In the genomic region with DNA sequence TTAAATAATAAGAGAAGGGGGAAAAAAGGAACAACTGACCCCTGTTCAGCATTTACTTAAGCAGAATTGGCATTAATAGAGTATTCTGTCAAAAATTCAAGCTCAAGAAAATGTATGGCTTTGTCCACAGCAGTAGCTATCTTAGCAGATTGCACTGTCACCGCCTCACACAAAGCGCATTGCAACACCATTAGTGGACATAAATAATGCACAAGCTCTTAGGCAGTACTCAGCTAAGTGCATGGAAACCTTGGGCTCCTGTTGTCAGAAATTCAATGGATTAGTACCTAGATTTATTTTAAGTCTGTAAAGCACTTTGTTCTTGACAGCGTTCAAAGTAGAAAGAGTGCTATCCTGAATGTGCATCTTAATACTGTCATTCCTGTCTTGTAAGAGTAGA, we compare ENCODE assay signal across 27 mouse cellular contexts.
DNase-seq lines count a peak whose midpoint lies in the region; ATAC-seq lines count a peak whose summit lies in the region.
"Had no signal": no experiment of that assay in that cellular context is flagged by ENCODE, and none has a peak within 500 bp of the region (broad histone marks: within the 10 kb centered on the region; RNA-seq: fewer than 3 reads in every experiment).

No protein-coding gene starts in this region.

- WGBS in hindbrain, embryonic 12.5 days, result 73% methylated on average over 3 of the region's 3 CpGs
- WGBS in hindbrain, embryonic 16.5 days, result 69% methylated on average over 3 of the region's 3 CpGs
- WGBS in neural tube, embryonic 11.5 days, result 55% methylated on average over 3 of the region's 3 CpGs

- no peaks in the 10 kb centered on the region for H3K36me3 ChIP-seq in hindbrain, embryonic 12.5 days
- no peaks in the 10 kb centered on the region for H3K36me3 ChIP-seq in hindbrain, embryonic 16.5 days (ENCODE audit: control insufficient read depth, insufficient read depth, low read length)
- no peaks in the 10 kb centered on the region for H3K36me3 ChIP-seq in neural tube, embryonic 11.5 days (ENCODE audit: control insufficient read depth, insufficient read depth, low read length)
- H3K36me3 ChIP-seq: heart, embryonic 12.5 days; limb, embryonic 10.5 days; limb, embryonic 15.5 days had no signal

- no peak overlapping the region; the same call in 1 of the 2 replicates for H3K27ac ChIP-seq in hindbrain, embryonic 12.5 days
- no peak overlapping the region for H3K27ac ChIP-seq in hindbrain, embryonic 16.5 days (ENCODE audit: low read depth, low read length)
- H3K27ac ChIP-seq in neural tube, embryonic 11.5 days (ENCODE audit: low read depth, low read length), result no peak overlapping the region
- H3K27ac ChIP-seq: forebrain, embryonic 13.5 days; heart, adult 2 months; limb, embryonic 10.5 days; limb, embryonic 15.5 days; liver, embryonic 14.5 days had no signal

- H3K9me3 ChIP-seq in hindbrain, embryonic 12.5 days (replicated peaks), result no peaks in the 10 kb centered on the region
- H3K9me3 ChIP-seq in hindbrain, embryonic 16.5 days (ENCODE audit: control insufficient read depth, low read length), result peaks cover 3% of the 10 kb centered on the region
- no peaks in the 10 kb centered on the region for H3K9me3 ChIP-seq in neural tube, embryonic 11.5 days (ENCODE audit: control insufficient read depth, low read length)
- H3K9me3 ChIP-seq: limb, embryonic 15.5 days had no signal

- H3K4me2 ChIP-seq in hindbrain, embryonic 12.5 days (replicated peaks), result no peak overlapping the region
- H3K4me2 ChIP-seq in hindbrain, embryonic 16.5 days (ENCODE audit: low read length), result no peak overlapping the region
- no peak overlapping the region for H3K4me2 ChIP-seq in neural tube, embryonic 11.5 days (ENCODE audit: low read depth)
- H3K4me2 ChIP-seq: forebrain, embryonic 13.5 days; heart, embryonic 12.5 days; limb, embryonic 15.5 days had no signal

- no peak for DNase-seq in neural tube, embryonic 11.5 days (ENCODE audit: low spot score)
- no peak for DNase-seq in neural tube, embryonic 10.5 days (ENCODE audit: extremely low spot score, low spot score)
- peak; percentile 17 for DNase-seq in embryo, embryonic 11 days
- DNase-seq in retina, embryonic 14.5 days (ENCODE audit: low spot score), result peak; percentile 63
- DNase-seq in cerebellum, postnatal 14 days, result no peak
- DNase-seq: B cell, adult 2 months; cerebellum, adult 11 months; cerebellum, adult 9-10 months; heart, adult 2 months; heart, postnatal 4 days; kidney, adult 11 months; kidney, postnatal 14 days; layer of hippocampus, adult 9-11 months; lung, adult 2 months; lung, postnatal 10 days; right cerebral cortex, postnatal 14 days; thymus, postnatal 4 days had no signal

- no peaks in the 10 kb centered on the region for H3K27me3 ChIP-seq in hindbrain, embryonic 12.5 days
- no peaks in the 10 kb centered on the region for H3K27me3 ChIP-seq in hindbrain, embryonic 16.5 days (replicated peaks; ENCODE audit: control insufficient read depth, insufficient read depth, low read length)
- H3K27me3 ChIP-seq in neural tube, embryonic 11.5 days (ENCODE audit: control insufficient read depth, insufficient read depth, low read length), result no peaks in the 10 kb centered on the region
- H3K27me3 ChIP-seq: forebrain, embryonic 13.5 days; heart, embryonic 12.5 days; limb, embryonic 15.5 days had no signal

- H3K4me1 ChIP-seq in hindbrain, embryonic 12.5 days, result no peaks in the 10 kb centered on the region
- H3K4me1 ChIP-seq in hindbrain, embryonic 16.5 days (ENCODE audit: control insufficient read depth, insufficient read depth, low read depth, low read length), result no peaks in the 10 kb centered on the region
- no peaks in the 10 kb centered on the region for H3K4me1 ChIP-seq in neural tube, embryonic 11.5 days (ENCODE audit: control insufficient read depth, insufficient read depth, low read length)
- H3K4me1 ChIP-seq: forebrain, embryonic 13.5 days; heart, embryonic 12.5 days; limb, embryonic 10.5 days; limb, embryonic 15.5 days had no signal

- no peak overlapping the region for H3K4me3 ChIP-seq in hindbrain, embryonic 12.5 days
- H3K4me3 ChIP-seq in hindbrain, embryonic 16.5 days (ENCODE audit: low read length), result no peak overlapping the region
- no peak overlapping the region for H3K4me3 ChIP-seq in neural tube, embryonic 11.5 days (ENCODE audit: low read depth, low read length)
- H3K4me3 ChIP-seq: forebrain, embryonic 13.5 days; heart, adult 2 months; heart, embryonic 12.5 days; limb, embryonic 10.5 days; limb, embryonic 15.5 days; myocyte had no signal

- ATAC-seq in hindbrain, embryonic 12.5 days (ENCODE audit: low FRiP score), result peak; percentile 60; the same call in 1 of the 2 replicates
- no peak for ATAC-seq in hindbrain, embryonic 16.5 days
- ATAC-seq in neural tube, embryonic 11.5 days (ENCODE audit: insufficient read depth, low FRiP score, low TSS enrichment), result 0 out of 2 replicates have a peak, but pooled peaks have one; percentile 62
- ATAC-seq in megakaryocyte, adult 5-6 weeks (ENCODE audit: poor library complexity, severe bottlenecking), result no peak
- ATAC-seq: forebrain, embryonic 13.5 days; inflammation-experienced regulatory T-cells, adult 6 months had no signal

- H3K9ac ChIP-seq in hindbrain, embryonic 12.5 days, result no peak overlapping the region
- H3K9ac ChIP-seq in hindbrain, embryonic 16.5 days (ENCODE audit: low read depth, low read length), result no peak overlapping the region
- H3K9ac ChIP-seq in neural tube, embryonic 11.5 days (ENCODE audit: low read length), result no peak overlapping the region
- H3K9ac ChIP-seq: forebrain, embryonic 13.5 days; heart, embryonic 12.5 days; limb, embryonic 15.5 days; liver, embryonic 14.5 days had no signal

Comparison
In these comparisons a context has a peak if more than half of its experiments do, and no peak if none do; other contexts are left out.
1. ATAC-seq: peak in hindbrain, embryonic 12.5 days (single experiment) and neural tube, embryonic 11.5 days (single experiment); none in hindbrain, embryonic 16.5 days (single experiment) and megakaryocyte, adult 5-6 weeks (single experiment).
2. DNase-seq: peak in embryo, embryonic 11 days (single experiment) and retina, embryonic 14.5 days (single experiment); none in neural tube, embryonic 11.5 days (single experiment), neural tube, embryonic 10.5 days (single experiment) and cerebellum, postnatal 14 days (0 of 2).